Mouse (Mus musculus) liver, postnatal 0 days (tissue): Measurements from ENCODE around the gene Ezr.

Experiments
- CTCF ChIP-seq: sonication (generic); IDR thresholded peaks from 2 replicates; pipeline ENCODE4 v1.5.1; 2016; ENCODE audit warnings: antibody characterized with exemption, low read depth
- EP300 ChIP-seq: IDR thresholded peaks from 2 replicates; pipeline ENCODE4 v1.6.1; 2016; ENCODE audit warnings: antibody characterized with exemption, low read depth, mild to moderate bottlenecking

GRCm38 (mm10) chr17:6738836-6739235 lies 43.7 kb downstream of the Ezr start:
- TF ChIP-seq EP300 (no peak), CTCF (no peak)
